Mouse (Mus musculus) limb, embryonic 14.5 days (tissue): ENCODE results near the gene Sfswap. TPM values are rescaled to one million over a fixed set of nuclear protein-coding genes. Genes with fewer than 3 reads are reported as not detected.

ENCODE experiments used
- ATAC-seq: fragments of 200-750 bp; cut with Nextera tagmentation; 2 replicates; pipeline ENCODE4 v1.8.0; 2017; ENCODE audit warnings: low read depth, moderate number of reproducible peaks, moderate TSS enrichment; ENCODE audit not compliant: low FRiP score
- DNase-seq: peaks from one replicate; pipeline ENCODE4 v3.0.0-alpha.2; 2015; ENCODE audit warnings: low spot score
- H3K27ac ChIP-seq: fragments of 300-500 bp; sonication (generic); replicated peaks from 2 replicates; pipeline ENCODE4 v1.5.1; 2014; ENCODE audit warnings: low read depth, mild to moderate bottlenecking, low read length, moderate library complexity, mixed read lengths
- H3K27me3 ChIP-seq: fragments of 300-500 bp; sonication (generic); 2 replicates; pipeline ENCODE4 v1.6.1; 2014; ENCODE audit warnings: low read length, mixed read lengths; ENCODE audit not compliant: control insufficient read depth, insufficient read depth
- H3K36me3 ChIP-seq: fragments of 300-500 bp; sonication (generic); 2 replicates; pipeline ENCODE4 v1.6.1; 2014; ENCODE audit warnings: mild to moderate bottlenecking, low read length, moderate library complexity, mixed read lengths; ENCODE audit not compliant: control insufficient read depth, insufficient read depth
- H3K4me1 ChIP-seq: fragments of 300-500 bp; sonication (generic); 2 replicates; pipeline ENCODE4 v1.6.1; 2014; ENCODE audit warnings: antibody characterized with exemption, low read length, mixed read lengths; ENCODE audit not compliant: control insufficient read depth, insufficient read depth
- H3K4me2 ChIP-seq: fragments of 300-500 bp; sonication (generic); replicated peaks from 2 replicates; pipeline ENCODE4 v1.6.1; 2014; ENCODE audit warnings: low read depth, mild to moderate bottlenecking, low read length, moderate library complexity; ENCODE audit not compliant: severe bottlenecking
- H3K4me3 ChIP-seq: fragments of 300-500 bp; sonication (generic); replicated peaks from 2 replicates; pipeline ENCODE4 v1.5.1; 2014; ENCODE audit warnings: low read length
- H3K9ac ChIP-seq: fragments of 300-500 bp; sonication (generic); 2 replicates; pipeline ENCODE4 v1.6.1; 2014; ENCODE audit warnings: mild to moderate bottlenecking, low read depth, low read length, moderate library complexity; ENCODE audit not compliant: severe bottlenecking
- H3K9me3 ChIP-seq: fragments of 300-500 bp; sonication (generic); 2 replicates; pipeline ENCODE4 v1.6.1; 2016; ENCODE audit warnings: low read length; ENCODE audit not compliant: control insufficient read depth
- POLR2A ChIP-seq: fragments of 200-500 bp; IDR thresholded peaks from 2 replicates; pipeline ENCODE4 v1.8.0; 2012; ENCODE audit warnings: inconsistent platforms, mild to moderate bottlenecking, moderate library complexity, borderline replicate concordance; ENCODE audit not compliant: insufficient read depth, insufficient read length; ENCODE audit errors: extremely low read depth
- WGBS: fragments of 180-500 bp; shearing (Covaris S2); extraction: QIAGEN DNeasy Blood & Tissue Kit; methylation state at CpG from one replicate; pipeline ENCODE4 v1.1.7; 2014; 5-methylcytosine and 5-hydroxymethylcytosine counted together
- polyA plus RNA-seq, 2 experiments: library from polyadenylated mRNA; depleted of rRNA in 1 of 2; stranded (reverse) in 1 of 2; unstranded in 1 of 2; fragments of >200 nt; fragmentation: Nextera tagmentation in 1 of 2; extraction: Ambion mirVana in 1 of 2; gene quantifications; 2 replicates each; pipeline versions ENCODE4 v1.2.1 to v1.2.3; 2012 to 2014

Sfswap gene
- polyA plus RNA-seq, 2 experiments = 53.8 to 178 TPM

GRCm38 (mm10) chr5:129475532-129476045, 25.4 kb upstream of the Sfswap start:
- H3K9me3 ChIP-seq = no peaks in the 10 kb centered on the region
- 60% methylated on average over 3 of the region's 3 CpGs for WGBS
- H3K36me3 ChIP-seq = no peaks in the 10 kb centered on the region
- DNase-seq (no peak), ATAC-seq (no peak)
- TF ChIP-seq POLR2A = no peak
- H3K4me1 ChIP-seq = no peaks in the 10 kb centered on the region
- no peak overlapping the region for H3K4me2 ChIP-seq
- H3K4me3 ChIP-seq = no peak overlapping the region
- H3K27me3 ChIP-seq = no peaks in the 10 kb centered on the region
- no peak overlapping the region for H3K9ac ChIP-seq
- H3K27ac ChIP-seq = no peak overlapping the region

- TF ChIP-seq POLR2A = no peak
- ATAC-seq (0 out of 2 replicates have a peak, but pooled peaks have one; percentile 34), DNase-seq (no peak)
- Histone ChIP-seq H3K36me3 (no peaks in the 10 kb centered on the region), H3K27me3 (no peaks in the 10 kb centered on the region), H3K9me3 (no peaks in the 10 kb centered on the region), H3K4me1 (0 out of 2 replicates have a peak, but pooled peaks cover 6% of the 10 kb centered on the region), H3K9ac (peak overlapping the region; percentile 31; the same call in 1 of the 2 replicates), H3K4me2 (peak overlapping the region; percentile 31; the same call in 1 of the 2 replicates), H3K27ac (no peak overlapping the region), H3K4me3 (0 out of 2 replicates have a peak overlapping the region, but pooled peaks have one; percentile 5)
- WGBS = 9% methylated on average over 10 of the region's 10 CpGs
Measured at GRCm38 (mm10) chr5:129489879-129490278, 11.1 kb upstream of the Sfswap start.

- Histone ChIP-seq H3K4me3 (peak overlapping the region; percentile 98), H3K9ac (peak overlapping the region; percentile 92), H3K27me3 (no peaks in the 10 kb centered on the region), H3K9me3 (no peaks in the 10 kb centered on the region), H3K36me3 (peaks cover 33% of the 10 kb centered on the region), H3K27ac (peak overlapping the region; percentile 70), H3K4me2 (peak overlapping the region; percentile 93), H3K4me1 (peaks cover 13% of the 10 kb centered on the region)
- 0% methylated on average over 25 of the region's 44 CpGs for WGBS
- TF ChIP-seq POLR2A = no peak
- DNase-seq = no peak
- ATAC-seq = no peak
Measured at GRCm38 (mm10) chr5:129501671-129502070, 650 bp downstream of the Sfswap start.

- H3K4me2 ChIP-seq = no peak overlapping the region
- H3K36me3 ChIP-seq = peaks cover 84% of the 10 kb centered on the region
- no peak overlapping the region for H3K27ac ChIP-seq
- H3K27me3 ChIP-seq = no peaks in the 10 kb centered on the region
- ATAC-seq (no peak), DNase-seq (no peak)
- no peak overlapping the region for H3K4me3 ChIP-seq
- H3K4me1 ChIP-seq = peaks cover 10% of the 10 kb centered on the region
- WGBS = 91% methylated on average over 4 of the region's 4 CpGs
- no peak for TF ChIP-seq POLR2A
- H3K9me3 ChIP-seq = no peaks in the 10 kb centered on the region
- H3K9ac ChIP-seq = no peak overlapping the region
Measured at GRCm38 (mm10) chr5:129506886-129507285, 5.9 kb downstream of the Sfswap start.

- no peak for ATAC-seq
- WGBS = 91% methylated on average over 4 of the region's 4 CpGs
- TF ChIP-seq POLR2A = no peak
- DNase-seq = no peak
- H3K27ac ChIP-seq = no peak overlapping the region
- no peaks in the 10 kb centered on the region for H3K9me3 ChIP-seq
- no peak overlapping the region for H3K9ac ChIP-seq
- H3K4me2 ChIP-seq = no peak overlapping the region
- H3K27me3 ChIP-seq = no peaks in the 10 kb centered on the region
- H3K4me3 ChIP-seq = no peak overlapping the region
- no peaks in the 10 kb centered on the region for H3K4me1 ChIP-seq
- peaks cover 93% of the 10 kb centered on the region for H3K36me3 ChIP-seq
Measured at GRCm38 (mm10) chr5:129518180-129518579, 17.2 kb downstream of the Sfswap start.
